Mouse (Mus musculus): Measurements from ENCODE around the gene Iqck. TPM values are rescaled to one million over a fixed set of nuclear protein-coding genes. Genes with fewer than 3 reads are reported as not detected.

The Iqck gene
- polyA plus RNA-seq, 1 experiment from 2014 or later, result 1.1 TPM

GRCm38 (mm10) chr7:118992080-118992560, 136.6 kb downstream of the Iqck start:
- no peak overlapping the region for H3K27ac ChIP-seq (replicated peaks)
- WGBS, result 61% methylated on average over 6 of the region's 6 CpGs
- no peak for TF ChIP-seq CTCF (IDR thresholded peaks at IDR 0.05; ENCODE audit: low read depth)
- TF ChIP-seq EP300 (optimal IDR thresholded peaks at IDR 0.05), result no peak

GRCm38 (mm10) chr7:118992623-118993405, 137.3 kb downstream of the Iqck start:
- H3K36me3 ChIP-seq (ENCODE audit: control insufficient read depth, insufficient read depth, low read length), result no peaks in the 10 kb centered on the region
- TF ChIP-seq CTCF (IDR thresholded peaks at IDR 0.05; ENCODE audit: low read depth) (no peak), EP300 (optimal IDR thresholded peaks at IDR 0.05) (no peak)
- no peaks in the 10 kb centered on the region for H3K27me3 ChIP-seq (ENCODE audit: control insufficient read depth, insufficient read depth, low read length)
- WGBS, result 64% methylated on average over 13 of the region's 13 CpGs
- H3K9me3 ChIP-seq (ENCODE audit: control insufficient read depth, low read length), result no peaks in the 10 kb centered on the region
- H3K4me3 ChIP-seq (ENCODE audit: low read depth, low read length), result no peak overlapping the region
- no peak for ATAC-seq (ENCODE audit: low FRiP score, low TSS enrichment)
- H3K4me1 ChIP-seq (replicated peaks; ENCODE audit: control insufficient read depth, insufficient read depth), result no peaks in the 10 kb centered on the region
- peak overlapping the region; percentile 85; the same call in 1 of the 2 replicates for H3K4me2 ChIP-seq (replicated peaks; ENCODE audit: low read depth)
- no peak overlapping the region for H3K9ac ChIP-seq (ENCODE audit: low read length)
- DNase-seq (ENCODE audit: low spot score), result no peak
- H3K27ac ChIP-seq (replicated peaks), result no peak overlapping the region

More at GRCm38 (mm10) chr7:118992080-118992560, 136.6 kb downstream of the Iqck start:
- Histone ChIP-seq H3K4me1 (replicated peaks; ENCODE audit: control insufficient read depth, insufficient read depth) (no peaks in the 10 kb centered on the region), H3K27me3 (ENCODE audit: control insufficient read depth, insufficient read depth, low read length) (no peaks in the 10 kb centered on the region), H3K4me3 (ENCODE audit: low read depth, low read length) (no peak overlapping the region), H3K9me3 (ENCODE audit: control insufficient read depth, low read length) (no peaks in the 10 kb centered on the region), H3K4me2 (replicated peaks; ENCODE audit: low read depth) (no peak overlapping the region), H3K9ac (ENCODE audit: low read length) (no peak overlapping the region), H3K36me3 (ENCODE audit: control insufficient read depth, insufficient read depth, low read length) (no peaks in the 10 kb centered on the region)
- ATAC-seq (ENCODE audit: low FRiP score, low TSS enrichment) (no peak), DNase-seq (ENCODE audit: low spot score) (no peak)

GRCm38 (mm10) chr7:118993597-118994230, 138.2 kb downstream of the Iqck start:
- Histone ChIP-seq H3K4me2 (replicated peaks; ENCODE audit: low read depth) (peak overlapping the region; percentile 85), H3K4me3 (ENCODE audit: low read depth, low read length) (peak overlapping the region; percentile 59), H3K27me3 (ENCODE audit: control insufficient read depth, insufficient read depth, low read length) (no peaks in the 10 kb centered on the region), H3K9ac (ENCODE audit: low read length) (peak overlapping the region; percentile 70), H3K9me3 (ENCODE audit: control insufficient read depth, low read length) (no peaks in the 10 kb centered on the region), H3K27ac (replicated peaks) (no peak overlapping the region), H3K4me1 (replicated peaks; ENCODE audit: control insufficient read depth, insufficient read depth) (no peaks in the 10 kb centered on the region), H3K36me3 (ENCODE audit: control insufficient read depth, insufficient read depth, low read length) (no peaks in the 10 kb centered on the region)
- whole genome bisulfite sequencing, result 7% methylated on average over 26 of the region's 26 CpGs
- TF ChIP-seq CTCF (IDR thresholded peaks at IDR 0.05; ENCODE audit: low read depth), result no peak
- no peak for ATAC-seq (ENCODE audit: low FRiP score, low TSS enrichment)
- DNase-seq (ENCODE audit: low spot score), result no peak

- no peaks in the 10 kb centered on the region for H3K27me3 ChIP-seq (ENCODE audit: control insufficient read depth, insufficient read depth, low read length)
- H3K4me1 ChIP-seq (replicated peaks; ENCODE audit: control insufficient read depth, insufficient read depth), result no peaks in the 10 kb centered on the region
- H3K27ac ChIP-seq (replicated peaks), result no peak overlapping the region
- H3K4me2 ChIP-seq (replicated peaks; ENCODE audit: low read depth), result peak overlapping the region; percentile 85
- no peaks in the 10 kb centered on the region for H3K36me3 ChIP-seq (ENCODE audit: control insufficient read depth, insufficient read depth, low read length)
- under 1% methylated on average over 21 of the region's 21 CpGs for WGBS
- H3K4me3 ChIP-seq (ENCODE audit: low read depth, low read length), result peak overlapping the region; percentile 59
- peak; percentile 23 for DNase-seq (ENCODE audit: low spot score)
- peak overlapping the region; percentile 70 for H3K9ac ChIP-seq (ENCODE audit: low read length)
- ATAC-seq (ENCODE audit: low FRiP score, low TSS enrichment), result peak; percentile 31
- TF ChIP-seq EP300 (optimal IDR thresholded peaks at IDR 0.05) (no peak), CTCF (IDR thresholded peaks at IDR 0.05; ENCODE audit: low read depth) (no peak)
- no peaks in the 10 kb centered on the region for H3K9me3 ChIP-seq (ENCODE audit: control insufficient read depth, low read length)
Measured at GRCm38 (mm10) chr7:118994231-118994842, 138.8 kb downstream of the Iqck start.

- under 1% methylated on average over 34 of the region's 44 CpGs for WGBS
- TF ChIP-seq CTCF (IDR thresholded peaks at IDR 0.05; ENCODE audit: low read depth), result peak; percentile 49
- no peak for TF ChIP-seq EP300 (optimal IDR thresholded peaks at IDR 0.05)
- DNase-seq (ENCODE audit: low spot score) (peak; percentile 92), ATAC-seq (ENCODE audit: low FRiP score, low TSS enrichment) (peak; percentile 90)
- Histone ChIP-seq H3K4me2 (replicated peaks; ENCODE audit: low read depth) (peak within 1 kb of the TSS; percentile 85), H3K27me3 (ENCODE audit: control insufficient read depth, insufficient read depth, low read length) (no peaks in the 10 kb centered on the region), H3K36me3 (ENCODE audit: control insufficient read depth, insufficient read depth, low read length) (no peaks in the 10 kb centered on the region), H3K27ac (replicated peaks) (no peak within 1 kb of the TSS), H3K4me1 (replicated peaks; ENCODE audit: control insufficient read depth, insufficient read depth) (no peaks in the 10 kb centered on the region), H3K9ac (ENCODE audit: low read length) (peak within 1 kb of the TSS; percentile 70), H3K4me3 (ENCODE audit: low read depth, low read length) (peak within 1 kb of the TSS; percentile 59), H3K9me3 (ENCODE audit: control insufficient read depth, low read length) (no peaks in the 10 kb centered on the region)
Measured at GRCm38 (mm10) chr7:118995007-118995406, 139.5 kb downstream of the Iqck start, which contains the start of gene Gprc5b. Gene Gprc5b, minus strand, starts transcription at chr7:118995211.

Measured in stomach, postnatal 0 days (tissue).